Comparison of ENCODE assay signal across 33 mouse cellular contexts in genomic region chr17:84732612-84733011, GRCm38 (mm10). TPM values are rescaled to one million over a fixed set of nuclear protein-coding genes. Genes with fewer than 3 reads are reported as not detected.
DNase-seq lines count a peak whose midpoint lies in the region; ATAC-seq and TF ChIP-seq lines count a peak whose summit lies in the region.
"Had no signal": no experiment of that assay in that cellular context is flagged by ENCODE, and none has a peak within 500 bp of the region (broad histone marks: within the 10 kb centered on the region; RNA-seq: fewer than 3 reads in every experiment).

No protein-coding gene starts in this region.

- no peak for ATAC-seq in liver, embryonic 11.5 days (replicated peaks; ENCODE audit: low FRiP score)
- ATAC-seq in megakaryocyte progenitor cell, adult 5-6 weeks (replicated peaks; ENCODE audit: poor library complexity) = peak; percentile 86
- ATAC-seq: forebrain, embryonic 14.5 days; inflammation-experienced regulatory T-cells, adult 6 months; midbrain, embryonic 15.5 days had no signal

- peak; percentile 97 for DNase-seq in liver, adult 2 months (ENCODE audit: extremely low read depth, low read depth, low spot score)
- DNase-seq in liver, embryonic 11.5 days (ENCODE audit: low spot score) = no peak
- peak; percentile 7 for DNase-seq in 3134 (ENCODE audit: extremely low read depth, insufficient read length, low spot score)
- DNase-seq in MEL (ENCODE audit: low read depth, low spot score) = peak; percentile 79
- DNase-seq in T-cell, adult 2 months (ENCODE audit: low spot score) = no peak
- DNase-seq in left cerebral cortex, postnatal 10 days (ENCODE audit: extremely low spot score in 1 of 2, low spot score in 2 of 2) = no peak
- DNase-seq: adrenal gland, postnatal 14 days; B cell, adult 2 months; cerebellum, adult 11-12 months; cerebellum, adult 9-11 months; gastrocnemius, postnatal 14 days; heart, adult 18-20 months; kidney, adult 11 months; kidney, postnatal 14 days; layer of hippocampus, adult 9-11 months; liver, embryonic 13.5 days; lung, adult 2 months; lung, postnatal 10 days; thymus, adult 2 months; thymus, postnatal 36 days had no signal

- H3K27ac ChIP-seq in liver, adult 2 months (replicated peaks; ENCODE audit: insufficient read depth, low read depth, low read length) = peak overlapping the region; percentile 93
- H3K27ac ChIP-seq in liver, embryonic 11.5 days (ENCODE audit: low read depth, low read length) = no peak overlapping the region
- no peak overlapping the region for H3K27ac ChIP-seq in MEL (ENCODE audit: control insufficient read depth, low read depth, low read length)
- H3K27ac ChIP-seq: hindbrain, embryonic 10.5 days; hindbrain, embryonic 15.5 days; limb, embryonic 12.5 days; liver, embryonic 13.5 days; midbrain, embryonic 15.5 days had no signal

- TF ChIP-seq RAD21 in MEL (IDR thresholded peaks at IDR 0.05; ENCODE audit: low read depth, low read length) = no peak

- TF ChIP-seq POLR2A in liver, adult 2 months (IDR thresholded peaks at IDR 0.05; ENCODE audit: extremely low read depth, insufficient read depth, low read length) = no peak
- no peak for TF ChIP-seq POLR2A in MEL (IDR thresholded peaks at IDR 0.05; ENCODE audit: control insufficient read depth in 1 of 2, insufficient read depth in 1 of 2, low read depth in 1 of 2, low read length in 2 of 2, poor library complexity in 1 of 2)

- 22% methylated on average over 8 of the region's 8 CpGs for WGBS in liver, adult 2 months
- 89% methylated on average over 8 of the region's 8 CpGs for WGBS in liver, embryonic 11.5 days

- H3K4me3 ChIP-seq in liver, adult 2 months (ENCODE audit: insufficient read depth, low read depth, low read length) = no peak overlapping the region
- H3K4me3 ChIP-seq in liver, embryonic 11.5 days (ENCODE audit: low read depth, low read length) = no peak overlapping the region
- no peak overlapping the region for H3K4me3 ChIP-seq in MEL (ENCODE audit: control insufficient read depth in 1 of 2, insufficient read depth in 1 of 2, low read depth in 2 of 2, low read length in 2 of 2)
- H3K4me3 ChIP-seq: heart, embryonic 12.5 days; hindbrain, embryonic 10.5 days; hindbrain, embryonic 15.5 days; limb, embryonic 12.5 days; liver, embryonic 13.5 days; midbrain, embryonic 15.5 days had no signal

- H3K27me3 ChIP-seq in liver, adult 2 months (ENCODE audit: control insufficient read depth, insufficient read depth, low read length) = no peaks in the 10 kb centered on the region
- H3K27me3 ChIP-seq in liver, embryonic 11.5 days (replicated peaks; ENCODE audit: control insufficient read depth, insufficient read depth, low read length) = no peaks in the 10 kb centered on the region
- H3K27me3 ChIP-seq in MEL (ENCODE audit: control insufficient read depth in 1 of 2, insufficient read depth in 2 of 2, low read length in 2 of 2) = no peaks in the 10 kb centered on the region
- H3K27me3 ChIP-seq: heart, embryonic 12.5 days; hindbrain, embryonic 15.5 days; limb, embryonic 12.5 days; liver, embryonic 13.5 days; midbrain, embryonic 15.5 days had no signal

- no peak for TF ChIP-seq CTCF in liver, adult 2 months (IDR thresholded peaks at IDR 0.05; ENCODE audit: low read depth, low read length)
- no peak for TF ChIP-seq CTCF in MEL (IDR thresholded peaks at IDR 0.05 in 2 of 3, conservative IDR thresholded peaks at IDR 0.05 in 1 of 3; ENCODE audit: control insufficient read depth in 1 of 3, insufficient read depth in 1 of 3, low read depth in 2 of 3, low read length in 3 of 3, poor library complexity in 1 of 3, severe bottlenecking in 1 of 3)

- intact Hi-C loops in left cerebral cortex, postnatal 10 days (cut with DNase I) = no loop called here

- peaks cover 14% of the 10 kb centered on the region; the same call in 1 of the 2 replicates for H3K79me2 ChIP-seq in liver, adult 2 months (ENCODE audit: control insufficient read depth, insufficient read depth, low read length)
- H3K79me2 ChIP-seq in MEL (ENCODE audit: control insufficient read depth, insufficient read depth, low read length, poor library complexity) = no peaks in the 10 kb centered on the region

- H3K9me3 ChIP-seq in liver, embryonic 11.5 days (ENCODE audit: control insufficient read depth, low read length) = no peaks in the 10 kb centered on the region
- no peaks in the 10 kb centered on the region for H3K9me3 ChIP-seq in MEL (replicated peaks; ENCODE audit: insufficient read depth, low read length)
- H3K9me3 ChIP-seq: heart, embryonic 12.5 days; hindbrain, embryonic 10.5 days; hindbrain, embryonic 15.5 days; limb, embryonic 12.5 days; liver, embryonic 13.5 days; midbrain, embryonic 15.5 days had no signal

- peak overlapping the region; percentile 19 for H3K9ac ChIP-seq in liver, adult 2 months (ENCODE audit: low read depth, low read length)
- no peak overlapping the region for H3K9ac ChIP-seq in liver, embryonic 11.5 days (ENCODE audit: low read depth, low read length)
- no peak overlapping the region for H3K9ac ChIP-seq in MEL (ENCODE audit: control insufficient read depth, low read depth, low read length, poor library complexity, severe bottlenecking)
- H3K9ac ChIP-seq: heart, embryonic 12.5 days; hindbrain, embryonic 15.5 days; limb, embryonic 12.5 days; liver, embryonic 13.5 days; midbrain, embryonic 15.5 days had no signal

- H3K4me1 ChIP-seq in liver, adult 2 months (ENCODE audit: control insufficient read depth, insufficient read depth, low read length) = peaks cover 24% of the 10 kb centered on the region
- H3K4me1 ChIP-seq in liver, embryonic 11.5 days (replicated peaks; ENCODE audit: control insufficient read depth, insufficient read depth, low read length) = peaks cover 12% of the 10 kb centered on the region
- peaks cover 10 to 12% of the 10 kb centered on the region in 2 experiments for H3K4me1 ChIP-seq in MEL (ENCODE audit: control insufficient read depth in 1 of 2, insufficient read depth in 2 of 2, low read length in 2 of 2)
- H3K4me1 ChIP-seq: hindbrain, embryonic 10.5 days; hindbrain, embryonic 15.5 days; midbrain, embryonic 15.5 days had no signal

- peaks cover 36% of the 10 kb centered on the region for H3K36me3 ChIP-seq in liver, adult 2 months (ENCODE audit: control insufficient read depth, insufficient read depth, low read length)
- peaks cover 8% of the 10 kb centered on the region for H3K36me3 ChIP-seq in liver, embryonic 11.5 days (ENCODE audit: control insufficient read depth, insufficient read depth, low read length)
- peaks cover 21 to 22% of the 10 kb centered on the region in 2 experiments for H3K36me3 ChIP-seq in MEL (ENCODE audit: control insufficient read depth in 1 of 2, insufficient read depth in 2 of 2, low read length in 2 of 2)

- peak; percentile 55 to 61; a peak in 3 of 4 replicates for TF ChIP-seq EP300 in MEL (IDR thresholded peaks at IDR 0.05; ENCODE audit: low read depth in 1 of 2, low read length in 2 of 2)

- no peak overlapping the region for H3K4me2 ChIP-seq in liver, embryonic 11.5 days
- H3K4me2 ChIP-seq: heart, embryonic 12.5 days; hindbrain, embryonic 15.5 days; limb, embryonic 12.5 days; liver, embryonic 13.5 days; midbrain, embryonic 15.5 days had no signal

TF ChIP-seq in MEL, 35 proteins besides CTCF, POLR2A, EP300 and RAD21 (continues in another document):
- peak; percentile 78 for TF ChIP-seq ETS1 (IDR thresholded peaks at IDR 0.05; ENCODE audit: low read depth, low read length)
- no peak for TF ChIP-seq MAX (IDR thresholded peaks at IDR 0.05; ENCODE audit: low read length)
- TF ChIP-seq ZC3H11A (IDR thresholded peaks at IDR 0.05; ENCODE audit: low read depth, low read length) = no peak
- TF ChIP-seq NELFE (IDR thresholded peaks at IDR 0.05; ENCODE audit: low read depth, low read length) = no peak
- TF ChIP-seq POLR2AphosphoS5 (IDR thresholded peaks at IDR 0.05; ENCODE audit: borderline replicate concordance, low read depth, low read length) = no peak
- TF ChIP-seq MXI1 (IDR thresholded peaks at IDR 0.05; ENCODE audit: low read depth, low read length) = peak; percentile 43; the same call in 1 of the 2 replicates
- TF ChIP-seq GABPA (IDR thresholded peaks at IDR 0.05; ENCODE audit: low read depth, low read length) = no peak
- TF ChIP-seq MAFK (IDR thresholded peaks at IDR 0.05; ENCODE audit: borderline replicate concordance, low read depth, low read length) = 0 out of 2 replicates have a peak, but pooled peaks have one; percentile 19
- no peak for TF ChIP-seq TAL1 (IDR thresholded peaks at IDR 0.05; ENCODE audit: low read length)
- peak; percentile 56; the same call in 1 of the 2 replicates for TF ChIP-seq NRF1 (IDR thresholded peaks at IDR 0.05; ENCODE audit: insufficient read depth, low read depth, low read length, poor library complexity, severe bottlenecking)

RNA-seq across cellular contexts. Expression of gene Abcg5, which starts 49.8 kb away (rescaled TPM):
- total RNA-seq in liver, adult 2 months (2014; rRNA removed) = 109 and 133 TPM in 2 replicates
- 100 and 118 TPM in 2 replicates for polyA plus RNA-seq in liver, adult 2 months (2012; rRNA removed)
- 0.18 and 0.53 TPM in 2 replicates for polyA plus RNA-seq in liver, embryonic 11.5 days (2014; fragmentation: Nextera tagmentation; extraction: Ambion mirVana)
- total RNA-seq in MEL (2012; rRNA removed) = not detected in 2 replicates
- polyA plus RNA-seq in MEL (2012; ENCODE audit: insufficient read depth in 1 of 2, insufficient read length in 2 of 2, low read depth in 1 of 2, low replicate concordance in 2 of 2, missing spikeins in 1 of 2) = not detected
- not detected in 2 replicates for total RNA-seq in megakaryocyte progenitor cell, adult 5-6 weeks (2015)
- total RNA-seq in megakaryocyte progenitor cell, adult 5-6 weeks (2017) = not detected in 2 replicates
- not detected for total RNA-seq in left cerebral cortex, postnatal 10 days (2021)
- total RNA-seq: gastrocnemius, postnatal 14 days; heart, adult 18-20 months; left cerebral cortex, postnatal 25 days; megakaryocyte, adult 5-6 weeks; neutrophil, adult 5-6 weeks had no signal
- polyA plus RNA-seq: heart, postnatal 0 days had no signal

RNA-seq across cellular contexts. Expression of gene Abcg8, which starts 56.5 kb away (rescaled TPM):
- total RNA-seq in liver, adult 2 months (2014; rRNA removed) = 65.5 and 71.1 TPM in 2 replicates
- 91.6 and 115 TPM in 2 replicates for polyA plus RNA-seq in liver, adult 2 months (2012; rRNA removed)
- polyA plus RNA-seq in liver, embryonic 11.5 days (2014; fragmentation: Nextera tagmentation; extraction: Ambion mirVana) = 0.10 and 0.14 TPM in 2 replicates
- total RNA-seq in MEL (2012; rRNA removed) = not detected in 2 replicates
- polyA plus RNA-seq in MEL (2012; ENCODE audit: insufficient read depth in 1 of 2, insufficient read length in 2 of 2, low read depth in 1 of 2, low replicate concordance in 2 of 2, missing spikeins in 1 of 2) = not detected
- not detected in 2 replicates for total RNA-seq in megakaryocyte progenitor cell, adult 5-6 weeks (2015)
- not detected in 2 replicates for total RNA-seq in megakaryocyte progenitor cell, adult 5-6 weeks (2017)
- total RNA-seq in left cerebral cortex, postnatal 10 days (2021) = not detected
- total RNA-seq: gastrocnemius, postnatal 14 days; heart, adult 18-20 months; left cerebral cortex, postnatal 25 days; megakaryocyte, adult 5-6 weeks; neutrophil, adult 5-6 weeks had no signal
- polyA plus RNA-seq: heart, embryonic 12.5 days; heart, postnatal 0 days; inflammation-experienced regulatory T-cells, adult 6 months; midbrain, embryonic 15.5 days; neural tube, embryonic 11.5 days had no signal

RNA-seq across cellular contexts. Expression of gene Lrpprc, which starts 58.0 kb away (rescaled TPM):
- total RNA-seq in liver, adult 2 months (2014; rRNA removed) = 101 and 103 TPM in 2 replicates
- polyA plus RNA-seq in liver, adult 2 months (2012; rRNA removed) = 15.3 and 17.4 TPM in 2 replicates
- polyA plus RNA-seq in liver, embryonic 11.5 days (2014; fragmentation: Nextera tagmentation; extraction: Ambion mirVana) = 84.9 and 97.9 TPM in 2 replicates
- 97.9 and 99.1 TPM in 2 replicates for total RNA-seq in MEL (2012; rRNA removed)
- polyA plus RNA-seq in MEL (2012; ENCODE audit: insufficient read depth in 1 of 2, insufficient read length in 2 of 2, low read depth in 1 of 2, low replicate concordance in 2 of 2, missing spikeins in 1 of 2) = 100 to 1,000 TPM in 1 of 2 experiments, 10 to 100 TPM in 1; 82.6 to 204 TPM
- total RNA-seq in megakaryocyte progenitor cell, adult 5-6 weeks (2015) = 42.0 and 53.0 TPM in 2 replicates
- total RNA-seq in megakaryocyte progenitor cell, adult 5-6 weeks (2017) = 76.3 and 91.4 TPM in 2 replicates
- 10 to 100 TPM; 64.9 to 68.9 TPM for total RNA-seq in left cerebral cortex, postnatal 10 days (2021)

Comparison
In these comparisons a context has a peak if more than half of its experiments do, and no peak if none do; other contexts are left out.
1. DNase-seq: peak in liver, adult 2 months (single experiment), 3134 (single experiment) and MEL (single experiment); none in liver, embryonic 11.5 days (single experiment), T-cell, adult 2 months (single experiment) and left cerebral cortex, postnatal 10 days (0 of 2).
2. RNA of gene Abcg5, which starts 49.8 kb away (total RNA-seq): 109 to 133 TPM in liver, adult 2 months; not detected in left cerebral cortex, postnatal 10 days, not detected in MEL and not detected in megakaryocyte progenitor cell, adult 5-6 weeks; every median in the first group is over 10 times any median in the second.
3. RNA of gene Abcg8, which starts 56.5 kb away (total RNA-seq): 65.5 to 71.1 TPM in liver, adult 2 months; not detected in MEL, not detected in megakaryocyte progenitor cell, adult 5-6 weeks and not detected in left cerebral cortex, postnatal 10 days; every median in the first group is over 10 times any median in the second.